Mouse (Mus musculus) left cerebral cortex, adult 11 months (tissue): ENCODE measurements around the gene A430078G23Rik.

Source experiments
- DNase-seq: peaks from one replicate; pipeline ENCODE4 v3.0.0; 2022; ENCODE audit warnings: low spot score

A430078G23Rik gene

GRCm38 (mm10) chr8:3348142-3348823 is 4.9 kb upstream of the A430078G23Rik start:
- no peak for DNase-seq

GRCm38 (mm10) chr8:3350747-3351146 is 2.5 kb upstream of the A430078G23Rik start:
- DNase-seq = no peak

DNA sequence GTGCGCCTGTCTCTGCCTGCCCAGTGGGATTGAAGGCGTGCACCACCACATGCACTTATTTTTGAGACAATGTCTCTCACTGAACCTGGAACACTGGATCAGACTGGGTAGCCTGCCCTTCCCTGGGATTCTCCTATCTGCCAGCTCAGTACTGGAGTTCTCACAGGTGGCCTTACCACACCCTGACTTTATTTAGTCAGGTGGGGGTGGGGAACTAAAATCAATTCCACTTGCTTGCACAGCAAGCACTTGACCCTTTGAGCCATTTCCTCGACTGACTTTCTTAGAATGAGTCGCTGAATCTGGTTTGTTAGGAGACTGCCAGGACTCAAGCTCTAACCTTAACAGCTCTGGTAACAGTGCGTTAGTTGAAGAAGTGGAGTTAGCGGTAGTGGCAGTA is 500 bp upstream of the A430078G23Rik start:
- no peak for DNase-seq

- DNase-seq = no peak
These were observed 712 bp downstream of the A430078G23Rik start for GRCm38 (mm10) chr8:3353811-3354442.

- DNase-seq = no peak
These were observed 1.2 kb downstream of the A430078G23Rik start for GRCm38 (mm10) chr8:3354443-3354812.

GRCm38 (mm10) chr8:3355586-3355985 is 2.4 kb downstream of the A430078G23Rik start:
- DNase-seq = no peak

DNA sequence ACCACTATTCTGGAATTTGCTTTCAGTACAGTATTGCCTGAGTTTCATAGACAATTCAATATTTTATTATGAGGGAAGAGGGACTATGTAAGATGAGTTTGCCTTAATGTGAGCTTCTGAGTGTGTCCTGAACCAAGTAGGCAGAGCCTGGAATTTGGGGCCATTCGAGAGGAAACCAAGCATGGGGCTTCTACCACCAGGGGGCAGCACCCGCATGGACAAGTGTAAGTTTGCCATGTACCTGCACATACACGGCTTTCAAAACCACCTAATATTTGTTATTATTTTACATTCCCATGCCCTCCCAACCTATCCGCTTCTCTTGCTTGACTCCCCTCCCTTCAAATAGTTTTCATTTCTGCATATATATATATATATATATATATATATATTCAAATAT is 4.8 kb downstream of the A430078G23Rik start:
- DNase-seq = peak; percentile 53

GRCm38 (mm10) chr8:3367086-3367485 is 13.9 kb downstream of the A430078G23Rik start:
- no peak for DNase-seq

GRCm38 (mm10) chr8:3368091-3368490 is 14.9 kb downstream of the A430078G23Rik start:
- DNase-seq = no peak

GRCm38 (mm10) chr8:3375748-3376147 is 22.5 kb downstream of the A430078G23Rik start:
- no peak for DNase-seq

GRCm38 (mm10) chr8:3376641-3377274 is 23.5 kb downstream of the A430078G23Rik start:
- DNase-seq = no peak

DNA sequence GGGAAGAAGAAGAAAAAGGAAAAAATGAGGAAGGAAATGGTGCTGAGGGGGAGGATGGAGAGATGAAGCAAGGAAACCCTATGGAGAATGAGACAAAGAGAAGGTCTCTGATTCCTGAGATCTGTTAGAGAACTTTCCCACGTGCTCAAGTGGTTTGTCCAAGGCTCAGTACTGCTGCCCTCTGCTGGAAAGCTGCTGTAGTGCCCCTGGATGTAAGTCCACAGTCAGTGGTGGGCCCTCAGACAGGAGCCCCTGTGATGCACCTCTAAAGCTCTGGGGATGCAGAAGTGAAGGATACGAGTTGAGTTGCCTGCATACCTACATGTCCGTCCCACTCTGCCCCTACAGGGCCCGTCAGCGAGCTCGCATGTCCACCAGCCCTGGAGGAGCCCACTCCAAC is 34.1 kb downstream of the A430078G23Rik start:
- no peak for DNase-seq

DNA sequence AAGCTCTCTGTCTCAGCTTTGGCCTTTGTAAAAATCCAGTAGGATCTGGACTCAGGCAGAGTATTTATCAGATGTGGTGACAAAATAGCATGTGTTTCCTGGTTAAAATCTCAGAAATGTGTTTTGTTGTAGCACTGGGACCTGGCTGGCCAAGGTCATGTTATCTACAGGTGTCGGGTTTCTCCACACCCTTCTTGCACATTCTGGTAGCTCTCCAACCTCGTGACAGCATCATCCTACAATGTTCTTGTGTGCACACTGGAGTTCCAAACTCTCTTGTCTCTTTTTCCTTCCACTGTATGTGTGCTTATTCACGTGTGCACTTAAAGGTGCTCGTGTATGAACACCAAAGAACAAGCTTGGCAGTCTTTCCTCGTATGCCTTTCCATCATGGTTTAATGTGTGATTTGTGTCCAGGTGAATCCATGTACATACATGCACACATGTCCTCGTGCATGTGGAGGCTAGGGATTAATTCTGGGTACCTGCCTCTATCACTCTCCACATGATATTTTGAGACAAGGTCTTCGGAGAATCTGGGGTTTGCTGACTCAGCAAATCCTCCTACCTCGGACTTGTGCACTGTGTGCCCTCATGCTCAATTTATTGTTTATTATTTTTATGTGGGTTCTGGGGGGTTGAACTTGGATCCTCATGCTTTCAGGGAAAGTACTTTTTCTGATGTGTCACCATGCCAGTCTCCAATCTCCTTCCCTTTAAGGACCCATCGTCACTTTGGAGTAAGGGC is 35.5 kb downstream of the A430078G23Rik start:
- DNase-seq = no peak

GRCm38 (mm10) chr8:3389506-3389905 is 36.3 kb downstream of the A430078G23Rik start:
- no peak for DNase-seq

DNA sequence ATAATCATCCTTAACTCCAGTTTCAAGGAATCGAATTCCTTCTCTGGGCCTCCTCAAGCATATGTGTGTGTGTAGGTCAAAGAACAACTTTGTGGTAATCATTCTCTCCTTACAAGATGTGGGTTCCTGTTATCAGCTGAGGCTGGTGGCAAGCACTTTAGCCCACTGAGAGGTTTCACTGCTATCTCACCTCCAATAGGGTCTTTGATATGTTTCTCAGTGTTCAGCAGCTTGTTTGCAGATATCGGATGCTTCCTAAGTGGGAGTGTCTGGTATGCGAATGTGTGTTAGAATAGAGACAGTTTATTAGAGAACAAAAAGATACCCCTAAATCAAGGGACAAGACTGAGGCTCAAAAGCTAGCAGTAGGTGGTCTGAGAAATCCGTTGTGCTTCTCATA is 39.1 kb downstream of the A430078G23Rik start:
- no peak for DNase-seq

DNA sequence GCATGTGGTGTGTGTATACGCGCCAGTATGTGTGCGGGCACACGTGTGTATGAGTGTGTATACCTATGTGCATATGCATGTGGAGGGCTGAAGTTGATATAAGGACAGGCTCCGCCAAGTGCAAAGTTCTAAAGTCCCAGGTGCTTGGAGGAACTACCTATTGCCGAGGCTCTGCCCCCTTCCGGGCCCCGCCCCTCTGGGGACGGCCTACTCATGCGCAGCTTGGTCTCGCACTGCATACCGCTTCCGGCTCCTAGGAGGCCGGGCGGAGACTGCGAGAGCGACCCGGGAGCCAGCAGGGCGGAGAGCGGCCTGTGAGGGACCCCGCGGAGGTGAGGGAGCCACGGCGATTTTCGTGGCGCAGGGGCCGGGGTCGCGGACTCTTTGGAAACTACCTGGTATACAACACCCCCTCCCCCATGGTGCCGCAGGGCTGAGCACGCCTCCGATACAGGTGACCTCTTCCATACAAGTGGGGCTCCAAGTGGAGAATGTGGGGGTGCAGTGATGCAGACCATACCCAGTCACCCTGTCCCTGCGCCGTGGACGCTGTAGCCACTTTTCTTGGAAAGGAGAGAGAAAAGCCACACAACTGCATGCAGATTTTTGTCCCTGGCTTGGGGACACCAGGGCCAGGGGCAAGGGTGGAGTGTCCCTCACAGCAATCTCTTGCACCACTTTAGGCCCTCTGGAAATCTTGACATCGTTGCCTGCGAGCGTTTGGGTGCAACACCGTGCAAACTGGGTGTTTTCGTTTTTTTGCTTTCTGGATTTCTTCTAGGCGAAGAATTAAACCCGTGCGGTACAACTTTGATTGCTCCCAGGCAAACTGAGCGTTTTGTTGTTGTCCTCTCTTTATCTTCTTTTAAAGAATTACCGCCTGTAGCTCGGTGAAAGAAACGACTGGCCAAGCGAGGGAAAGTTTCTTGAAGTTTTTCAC is 39.8 kb downstream of the A430078G23Rik start, which contains the start of gene Arhgef18:
Gene Arhgef18, plus strand, starts transcription at position 236 of the 940 bp plus-strand sequence.
- peak; percentile 76 for DNase-seq

DNA sequence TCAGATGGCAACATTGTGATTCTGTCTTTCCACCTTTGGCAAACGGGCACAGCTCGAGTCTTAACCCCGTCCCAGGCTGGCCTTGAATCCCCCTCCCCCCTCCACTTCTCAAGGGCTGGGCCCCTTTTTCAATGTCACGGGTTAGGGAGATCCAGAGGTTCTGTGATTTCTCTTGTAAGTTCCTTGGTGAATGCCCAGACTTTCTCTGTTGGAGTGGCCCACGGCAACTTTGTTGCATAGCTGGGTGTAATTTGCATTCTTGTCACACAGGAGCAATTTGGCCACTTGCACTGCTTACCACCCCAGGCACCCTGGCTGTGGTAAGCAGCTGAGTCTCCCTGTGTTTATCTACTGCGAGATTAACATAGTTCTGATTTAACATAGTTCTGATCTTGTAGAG is 41.4 kb downstream of the A430078G23Rik start:
- no peak for DNase-seq

- no peak for DNase-seq
These were observed 42.0 kb downstream of the A430078G23Rik start for GRCm38 (mm10) chr8:3395246-3395645.

DNA sequence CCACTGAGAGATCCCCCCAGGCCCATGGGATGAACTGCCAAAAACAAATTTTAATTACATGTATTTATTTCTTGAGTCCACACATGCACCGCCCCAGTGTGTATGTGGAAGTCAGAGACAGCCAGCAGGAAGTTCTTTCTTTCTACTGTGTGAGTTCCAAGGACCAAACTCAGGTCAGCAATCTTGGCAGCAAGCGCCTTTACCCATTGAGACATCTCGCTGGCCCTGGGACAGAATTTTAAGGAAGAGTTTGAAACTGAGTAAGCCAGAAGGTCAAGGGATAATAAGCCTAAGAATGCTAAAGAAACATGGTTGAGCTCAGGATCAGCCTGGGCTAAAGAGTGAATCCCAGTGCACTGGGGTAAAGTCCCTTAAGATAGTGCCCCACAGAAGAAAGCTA is 44.4 kb downstream of the A430078G23Rik start:
- no peak for DNase-seq

GRCm38 (mm10) chr8:3400509-3400908 is 47.3 kb downstream of the A430078G23Rik start:
- no peak for DNase-seq

- no peak for DNase-seq
These were observed 54.2 kb downstream of the A430078G23Rik start for GRCm38 (mm10) chr8:3407417-3407816.
